Mouse (Mus musculus): ENCODE measurements at regions not wholly inside any gene's neighbourhood (a gene's known extent, or its start where the extent isn't known, plus 50 kb on each side); places are given as distances from the start of the nearest gene placed in this dataset.

DNA sequence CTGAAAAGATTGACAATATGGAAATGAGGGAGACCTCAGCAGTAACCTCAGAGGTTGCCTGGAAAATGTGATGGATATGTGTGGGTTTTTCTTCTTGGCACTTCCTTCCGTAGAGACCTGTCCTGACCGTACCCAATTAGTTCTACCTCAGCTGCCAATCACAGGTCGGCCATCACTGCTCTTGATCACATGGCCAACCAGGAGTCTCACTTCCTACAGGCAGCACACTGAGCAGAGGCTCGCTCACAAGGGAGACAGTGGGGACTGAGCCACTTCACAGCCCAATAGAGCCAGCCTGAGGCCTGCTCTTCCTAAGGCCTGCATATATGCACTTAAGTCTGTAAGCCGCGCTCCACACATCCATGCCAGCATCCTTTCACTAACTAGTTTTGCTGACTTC lies 82.1 kb upstream of the Mpp6 start:
- DNase-seq (ENCODE audit: low read depth, low spot score) (no peak), ATAC-seq (no peak)
- H3K27me3 ChIP-seq = peaks cover 5% of the 10 kb centered on the region
- TF ChIP-seq CTCF (IDR thresholded peaks at IDR 0.05) = no peak
- in situ Hi-C loops (cut with MboI; ENCODE audit: low pct_unique_long_range_greater_than_20kb) = no loop called here
- POLR2A ChIA-PET = no interaction called here
- CTCF ChIA-PET = no interaction called here

DNA sequence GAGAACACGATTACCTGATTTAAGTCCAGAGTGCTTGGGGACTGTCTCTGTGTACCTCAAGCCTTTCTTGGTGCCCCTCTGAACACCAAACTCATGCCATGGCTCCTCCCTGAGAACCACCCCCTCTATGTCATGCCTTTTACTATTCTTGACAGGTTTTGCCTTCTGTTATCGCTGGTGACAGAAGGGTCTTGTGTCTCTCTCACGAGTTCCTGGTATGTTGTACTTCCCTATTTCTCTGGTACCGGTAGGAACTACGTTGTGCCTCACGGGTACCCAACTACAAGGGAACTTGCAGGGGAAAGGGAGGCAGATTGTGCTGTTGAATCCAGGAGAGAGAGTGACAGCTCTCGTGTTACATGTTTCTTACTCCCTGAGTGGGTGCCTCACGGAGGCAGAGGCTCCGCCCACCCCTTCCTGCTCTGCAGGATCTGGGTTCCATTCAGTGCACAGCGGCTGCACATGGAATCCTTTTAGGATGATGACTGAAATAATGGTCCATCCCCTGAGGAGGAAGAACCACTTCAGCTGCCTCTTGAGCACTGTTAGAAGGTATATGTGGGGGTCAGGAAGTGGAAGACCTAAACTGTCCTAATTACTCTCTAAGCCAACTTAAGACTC lies 80.0 kb upstream of the Mpp6 start:
- ATAC-seq (no peak), DNase-seq (ENCODE audit: low read depth, low spot score) (no peak)
- in situ Hi-C loops (cut with MboI; ENCODE audit: low pct_unique_long_range_greater_than_20kb) = no loop called here
- no peak for TF ChIP-seq CTCF (IDR thresholded peaks at IDR 0.05)
- H3K27me3 ChIP-seq = peaks cover 5% of the 10 kb centered on the region
- CTCF ChIA-PET = interaction anchor here (0.6 kb wide), 1 partner anchor 77 kb away, joined by 3 read pairs; no protein-coding TSS in a partner anchor
- POLR2A ChIA-PET = no interaction called here

DNA sequence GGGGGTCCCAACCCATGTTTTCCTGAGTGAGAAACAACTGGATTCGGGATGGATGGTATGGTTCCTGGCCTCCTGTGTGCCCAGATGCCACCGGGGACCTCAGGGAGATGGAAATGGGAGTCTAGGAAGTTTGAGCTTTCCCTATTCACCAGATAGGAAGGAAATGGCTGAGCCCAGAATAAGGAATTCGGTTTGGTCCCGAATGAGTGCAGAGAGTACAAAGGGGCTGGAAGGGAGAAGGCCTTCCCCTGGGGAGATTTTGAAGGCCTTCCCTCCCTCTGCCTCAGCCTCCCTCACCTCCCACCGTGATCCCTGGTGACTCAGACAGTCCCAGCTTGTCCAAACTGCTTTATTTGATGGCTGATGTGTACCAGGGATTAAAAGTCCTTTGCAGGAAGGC lies 78.7 kb upstream of the Mpp6 start:
- in situ Hi-C loops (cut with MboI; ENCODE audit: low pct_unique_long_range_greater_than_20kb) = no loop called here
- ATAC-seq (no peak), DNase-seq (ENCODE audit: low read depth, low spot score) (no peak)
- CTCF ChIA-PET = interaction anchor here (1.5 kb wide), 1 partner anchor 16 kb away, joined by 4 read pairs; no protein-coding TSS in a partner anchor
- peaks cover 13% of the 10 kb centered on the region for H3K27me3 ChIP-seq
- POLR2A ChIA-PET = no interaction called here
- TF ChIP-seq CTCF (IDR thresholded peaks at IDR 0.05) = no peak

DNA sequence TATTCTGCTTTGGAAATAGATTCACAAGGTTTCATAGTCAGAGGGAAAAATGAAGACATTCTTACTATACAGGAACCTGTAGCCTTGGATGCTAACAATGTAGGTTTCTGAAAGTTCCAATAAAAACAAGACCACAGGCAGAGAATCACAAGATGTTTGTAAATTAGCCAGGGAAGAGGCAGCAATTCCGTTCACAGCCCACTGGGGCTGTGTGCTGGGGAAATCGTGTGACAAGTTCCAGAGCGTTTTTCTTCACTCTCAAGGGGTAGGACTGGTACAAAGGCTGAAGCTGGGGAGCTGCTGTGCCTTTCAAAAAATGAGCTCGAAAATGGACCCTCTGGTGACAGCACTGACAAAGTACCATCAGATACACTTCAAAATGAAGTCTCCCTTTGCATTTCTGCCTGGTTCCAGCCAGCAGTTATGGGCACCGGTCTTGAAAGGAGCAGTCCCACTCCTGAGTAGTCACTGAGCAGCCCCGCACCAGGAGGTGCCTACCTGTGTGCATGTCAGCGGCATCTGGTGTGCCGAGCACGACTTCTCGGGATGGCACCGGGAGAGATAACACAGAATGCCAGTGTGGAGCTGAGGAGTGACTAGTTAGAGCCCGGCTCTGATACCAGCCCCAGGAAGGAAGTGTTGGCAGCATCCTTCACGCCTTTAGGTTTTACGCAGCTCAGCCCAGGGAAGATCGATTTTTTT lies 77.0 kb upstream of the Mpp6 start:
- TF ChIP-seq CTCF (IDR thresholded peaks at IDR 0.05) = no peak
- in situ Hi-C loops (cut with MboI; ENCODE audit: low pct_unique_long_range_greater_than_20kb) = no loop called here
- ATAC-seq = no peak
- H3K27me3 ChIP-seq = peaks cover 13% of the 10 kb centered on the region
- CTCF ChIA-PET = interaction anchor here (1.5 kb wide), 1 partner anchor 15 kb away, joined by 4 read pairs; no protein-coding TSS in a partner anchor
- POLR2A ChIA-PET = no interaction called here
- no peak for DNase-seq (ENCODE audit: low read depth, low spot score)

DNA sequence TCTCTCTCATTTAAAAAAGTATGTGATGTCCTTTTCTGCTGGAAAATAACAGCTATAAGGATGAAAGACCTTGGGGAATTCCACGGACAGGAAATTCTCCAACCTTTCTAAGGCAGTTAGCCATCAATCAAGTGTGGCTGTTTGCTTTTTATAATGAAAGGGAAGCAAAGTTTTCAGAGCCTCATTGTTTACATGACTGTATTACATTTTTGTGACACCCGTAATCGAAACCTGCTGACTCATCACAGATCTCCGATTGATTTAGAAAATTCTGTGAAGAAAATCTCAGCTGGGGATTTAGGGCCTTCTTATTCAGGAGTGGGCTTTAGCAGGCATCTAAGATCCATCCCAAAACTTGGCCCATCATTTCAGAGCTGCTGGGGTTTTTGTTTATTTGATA lies 72.4 kb upstream of the Mpp6 start:
- in situ Hi-C loops (cut with MboI; ENCODE audit: low pct_unique_long_range_greater_than_20kb) = no loop called here
- ChIA-PET POLR2A (no interaction called here), CTCF (no interaction called here)
- DNase-seq (ENCODE audit: low read depth, low spot score) (no peak), ATAC-seq (no peak)
- TF ChIP-seq CTCF (IDR thresholded peaks at IDR 0.05) = no peak
- H3K27me3 ChIP-seq = peaks cover 8% of the 10 kb centered on the region

DNA sequence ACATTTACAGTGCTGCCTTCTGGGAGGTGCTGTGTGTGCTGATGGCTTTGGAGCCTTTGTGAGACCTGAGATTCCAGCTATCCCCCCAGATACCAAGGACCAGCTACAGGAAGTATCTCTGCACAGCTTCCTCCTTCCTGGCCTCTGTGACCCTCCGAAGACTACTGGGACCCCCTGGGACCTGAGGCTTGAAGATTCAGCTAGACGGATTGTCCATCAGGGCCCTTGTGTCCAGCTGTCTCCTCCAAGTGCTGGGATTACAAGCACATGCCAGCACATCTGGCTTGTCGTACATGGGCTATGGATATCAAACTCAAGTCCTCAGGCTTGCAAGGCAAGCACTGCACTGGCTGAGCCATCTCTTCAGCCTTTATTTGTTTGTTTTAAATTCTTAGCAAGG lies 71.7 kb upstream of the Mpp6 start:
- in situ Hi-C loops (cut with MboI; ENCODE audit: low pct_unique_long_range_greater_than_20kb) = no loop called here
- peaks cover 8% of the 10 kb centered on the region for H3K27me3 ChIP-seq
- ATAC-seq (no peak), DNase-seq (ENCODE audit: low read depth, low spot score) (no peak)
- TF ChIP-seq CTCF (IDR thresholded peaks at IDR 0.05) = no peak
- POLR2A ChIA-PET = interaction anchor here (0.9 kb wide), 1 partner anchor 12 kb away, joined by 4 read pairs; no protein-coding TSS in a partner anchor
- CTCF ChIA-PET = no interaction called here

DNA sequence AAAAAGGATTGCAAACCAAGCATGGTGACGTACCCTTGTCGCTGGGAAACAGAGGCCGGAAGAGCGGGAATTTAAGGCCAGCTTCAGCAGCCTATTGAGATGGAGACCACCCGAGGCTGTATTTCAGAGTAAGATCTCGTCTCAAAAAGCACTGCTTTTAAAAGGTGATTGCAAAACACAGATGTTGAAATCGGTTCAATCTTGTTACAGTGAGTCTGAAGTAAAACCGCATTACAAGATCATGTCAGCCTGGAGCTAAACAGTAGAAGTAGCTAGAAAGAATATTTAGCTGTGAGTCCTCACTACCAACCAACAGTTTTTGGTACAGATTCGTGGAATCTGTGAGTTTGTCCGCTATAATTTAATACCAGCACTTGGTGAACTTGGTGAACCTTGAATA lies 69.0 kb upstream of the Mpp6 start:
- CTCF ChIA-PET = no interaction called here
- DNase-seq (ENCODE audit: low read depth, low spot score) = no peak
- TF ChIP-seq CTCF (IDR thresholded peaks at IDR 0.05) = no peak
- POLR2A ChIA-PET = no interaction called here
- ATAC-seq = no peak
- in situ Hi-C loops (cut with MboI; ENCODE audit: low pct_unique_long_range_greater_than_20kb) = no loop called here
- H3K27me3 ChIP-seq = no peaks in the 10 kb centered on the region

DNA sequence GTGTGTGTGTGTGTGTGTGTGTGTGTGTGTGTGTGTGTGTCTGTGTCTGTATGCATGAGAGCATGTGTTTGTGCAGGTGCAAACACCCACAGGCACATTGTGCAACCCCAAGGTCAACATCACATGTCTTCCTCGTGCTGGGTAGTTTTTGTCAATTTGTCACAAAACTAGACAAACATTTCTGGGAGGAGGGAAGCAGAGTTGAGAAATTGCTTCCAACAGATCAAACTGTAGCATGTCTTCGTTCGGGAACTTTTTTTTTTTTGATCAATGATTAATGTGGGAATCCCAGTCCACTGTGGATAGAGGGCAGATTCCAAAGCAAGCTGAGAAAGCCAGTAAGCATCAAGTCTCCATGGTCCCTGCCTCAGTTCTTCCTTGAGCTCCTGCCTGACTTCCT lies 67.9 kb upstream of the Mpp6 start:
- no peak for DNase-seq (ENCODE audit: low read depth, low spot score)
- ATAC-seq = no peak
- ChIA-PET CTCF (no interaction called here), POLR2A (no interaction called here)
- no peaks in the 10 kb centered on the region for H3K27me3 ChIP-seq
- TF ChIP-seq CTCF (IDR thresholded peaks at IDR 0.05) = no peak
- in situ Hi-C loops (cut with MboI; ENCODE audit: low pct_unique_long_range_greater_than_20kb) = no loop called here

DNA sequence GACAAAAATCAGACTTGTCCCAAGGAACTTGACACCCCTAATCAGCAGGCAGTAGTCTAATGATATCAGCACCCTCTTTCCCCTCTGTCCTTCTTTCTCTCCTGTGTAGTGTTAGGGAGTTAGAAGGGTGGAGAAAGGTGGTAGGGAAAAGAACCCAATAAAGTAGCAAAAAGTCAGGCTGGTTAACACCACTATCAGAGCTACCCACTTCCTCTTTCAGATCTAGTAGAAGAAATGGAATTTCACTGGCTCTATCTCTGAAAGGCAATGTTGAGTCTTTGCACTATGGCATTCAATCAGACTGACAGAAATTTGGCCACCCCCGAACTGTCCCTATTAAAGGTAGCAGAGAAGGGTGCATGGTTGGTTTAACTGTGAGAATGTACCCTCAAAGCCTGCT lies 65.9 kb upstream of the Mpp6 start:
- H3K27me3 ChIP-seq = peaks cover under 1% of the 10 kb centered on the region
- ChIA-PET CTCF (no interaction called here), POLR2A (no interaction called here)
- in situ Hi-C loops (cut with MboI; ENCODE audit: low pct_unique_long_range_greater_than_20kb) = no loop called here
- TF ChIP-seq CTCF (IDR thresholded peaks at IDR 0.05) = no peak
- ATAC-seq = no peak
- DNase-seq (ENCODE audit: low read depth, low spot score) = no peak

DNA sequence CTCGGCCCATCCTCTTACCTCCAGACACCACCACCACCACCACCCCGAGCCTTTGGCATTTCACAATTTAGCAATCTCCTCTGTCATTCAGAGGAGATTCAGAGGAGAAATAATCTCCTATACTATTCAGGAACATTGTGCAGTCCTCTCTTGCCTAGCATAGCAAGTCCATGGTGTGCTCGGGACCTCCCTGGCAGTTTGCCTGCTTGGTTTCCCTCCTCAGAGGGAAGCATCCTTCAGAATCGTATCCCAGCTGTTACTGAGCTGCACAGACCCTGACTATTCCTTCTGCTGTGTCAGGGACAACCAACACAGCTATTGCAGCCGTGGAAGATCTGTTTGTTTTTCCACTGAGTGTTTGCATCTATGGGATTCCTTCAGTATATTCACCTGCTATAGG lies 63.3 kb upstream of the Mpp6 start:
- ATAC-seq (no peak), DNase-seq (ENCODE audit: low read depth, low spot score) (no peak)
- in situ Hi-C loops (cut with MboI; ENCODE audit: low pct_unique_long_range_greater_than_20kb) = no loop called here
- no peak for TF ChIP-seq CTCF (IDR thresholded peaks at IDR 0.05)
- POLR2A ChIA-PET = no interaction called here
- H3K27me3 ChIP-seq = peaks cover 7% of the 10 kb centered on the region
- CTCF ChIA-PET = no interaction called here

DNA sequence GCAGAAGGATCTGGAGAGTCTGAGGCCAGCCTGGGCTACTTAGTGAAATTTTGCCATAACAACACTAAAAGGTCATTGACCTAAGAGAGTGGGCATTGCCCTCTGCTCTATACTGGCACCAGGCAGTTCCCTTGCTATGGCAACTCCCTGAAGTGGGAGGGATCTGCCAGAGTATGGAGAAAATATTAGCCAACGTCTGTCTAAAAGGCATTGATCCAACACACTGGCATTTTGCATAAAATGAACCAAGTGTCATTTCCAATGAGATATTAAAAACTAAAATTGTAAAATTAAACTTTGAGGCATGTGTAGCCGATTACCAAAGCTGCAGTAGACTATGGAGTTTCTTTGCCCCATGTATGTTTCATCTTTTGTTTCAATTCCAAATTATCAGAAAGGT lies 57.6 kb upstream of the Mpp6 start:
- POLR2A ChIA-PET = no interaction called here
- TF ChIP-seq CTCF (IDR thresholded peaks at IDR 0.05) = no peak
- CTCF ChIA-PET = no interaction called here
- H3K27me3 ChIP-seq = peaks cover 7% of the 10 kb centered on the region
- no peak for ATAC-seq
- DNase-seq (ENCODE audit: low read depth, low spot score) = no peak
- in situ Hi-C loops (cut with MboI; ENCODE audit: low pct_unique_long_range_greater_than_20kb) = no loop called here

DNA sequence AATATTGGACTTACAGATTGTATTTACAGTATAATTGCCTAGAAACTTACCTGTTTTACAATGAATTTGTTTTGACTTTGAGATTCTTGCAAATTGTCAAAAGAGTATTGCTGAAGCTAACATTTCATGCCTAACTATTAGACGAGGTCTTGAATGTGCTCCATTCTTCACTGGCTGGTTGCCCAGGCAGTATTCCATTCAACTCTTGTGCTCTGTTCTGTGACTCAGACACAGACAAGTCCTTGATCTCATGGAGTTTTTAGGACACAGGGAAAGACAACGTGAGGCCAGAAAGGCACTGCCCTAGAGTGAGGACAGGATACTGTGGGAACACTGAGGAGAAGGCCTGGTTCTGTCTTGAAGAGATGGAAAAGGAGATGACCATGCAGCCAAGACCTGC lies 57.0 kb upstream of the Mpp6 start:
- DNase-seq (ENCODE audit: low read depth, low spot score) = no peak
- H3K27me3 ChIP-seq = peaks cover 7% of the 10 kb centered on the region
- in situ Hi-C loops (cut with MboI; ENCODE audit: low pct_unique_long_range_greater_than_20kb) = no loop called here
- POLR2A ChIA-PET = no interaction called here
- TF ChIP-seq CTCF (IDR thresholded peaks at IDR 0.05) = no peak
- no peak for ATAC-seq
- CTCF ChIA-PET = no interaction called here
